Mouse (Mus musculus): ENCODE data around the gene Slc8a2. TPM values are rescaled to one million over a fixed set of nuclear protein-coding genes. Genes with fewer than 3 reads are reported as not detected.

Slc8a2 gene
- polyA plus RNA-seq, 1 experiment from 2014 or later = 0.29 TPM

- H3K4me2 ChIP-seq (ENCODE audit: low read depth, low read length) = no peak overlapping the region
- ATAC-seq (ENCODE audit: low read depth) = 0 out of 2 replicates have a peak, but pooled peaks have one; percentile 37
- WGBS = 16% methylated on average over 5 of the region's 5 CpGs
- H3K36me3 ChIP-seq (ENCODE audit: control insufficient read depth, insufficient read depth, low read length) = no peaks in the 10 kb centered on the region
- no peaks in the 10 kb centered on the region for H3K4me1 ChIP-seq (ENCODE audit: control insufficient read depth, insufficient read depth, low read length)
- no peak overlapping the region for H3K4me3 ChIP-seq (ENCODE audit: low read depth, low read length)
- H3K9me3 ChIP-seq (ENCODE audit: control insufficient read depth, low read length) = no peaks in the 10 kb centered on the region
- peak; percentile 59 for DNase-seq (ENCODE audit: low spot score)
- H3K27ac ChIP-seq (replicated peaks; ENCODE audit: low read depth, low read length) = no peak overlapping the region
- H3K27me3 ChIP-seq (replicated peaks; ENCODE audit: control insufficient read depth, insufficient read depth, low read length) = no peaks in the 10 kb centered on the region
- no peak overlapping the region for H3K9ac ChIP-seq (ENCODE audit: low read depth, low read length)
Measured at GRCm38 (mm10) chr7:16192315-16192714, 62.7 kb downstream of the Slc8a2 start.

- Histone ChIP-seq H3K4me1 (ENCODE audit: control insufficient read depth, insufficient read depth, low read length) (no peaks in the 10 kb centered on the region), H3K36me3 (ENCODE audit: control insufficient read depth, insufficient read depth, low read length) (peaks cover 11% of the 10 kb centered on the region; the same call in 1 of the 2 replicates), H3K9me3 (ENCODE audit: control insufficient read depth, low read length) (no peaks in the 10 kb centered on the region), H3K27me3 (replicated peaks; ENCODE audit: control insufficient read depth, insufficient read depth, low read length) (no peaks in the 10 kb centered on the region), H3K4me2 (ENCODE audit: low read depth, low read length) (no peak overlapping the region), H3K9ac (ENCODE audit: low read depth, low read length) (no peak overlapping the region), H3K27ac (replicated peaks; ENCODE audit: low read depth, low read length) (no peak overlapping the region), H3K4me3 (ENCODE audit: low read depth, low read length) (no peak overlapping the region)
- DNase-seq (ENCODE audit: low spot score) = no peak
- no peak for ATAC-seq (ENCODE audit: low read depth)
- 36% methylated on average over 3 of the region's 3 CpGs for WGBS
Measured at GRCm38 (mm10) chr7:16193702-16194101, 64.1 kb downstream of the Slc8a2 start.

- H3K36me3 ChIP-seq (ENCODE audit: control insufficient read depth, insufficient read depth, low read length) = peaks cover 36% of the 10 kb centered on the region
- no peak for DNase-seq (ENCODE audit: low spot score)
- H3K27me3 ChIP-seq (replicated peaks; ENCODE audit: control insufficient read depth, insufficient read depth, low read length) = no peaks in the 10 kb centered on the region
- ATAC-seq (ENCODE audit: low read depth) = no peak
- WGBS = 69% methylated on average over 6 of the region's 6 CpGs
- no peak overlapping the region for H3K4me2 ChIP-seq (ENCODE audit: low read depth, low read length)
- H3K9me3 ChIP-seq (ENCODE audit: control insufficient read depth, low read length) = no peaks in the 10 kb centered on the region
- no peaks in the 10 kb centered on the region for H3K4me1 ChIP-seq (ENCODE audit: control insufficient read depth, insufficient read depth, low read length)
- no peak overlapping the region for H3K9ac ChIP-seq (ENCODE audit: low read depth, low read length)
- H3K27ac ChIP-seq (replicated peaks; ENCODE audit: low read depth, low read length) = no peak overlapping the region
- no peak overlapping the region for H3K4me3 ChIP-seq (ENCODE audit: low read depth, low read length)
Measured at GRCm38 (mm10) chr7:16196616-16197015, 67.0 kb downstream of the Slc8a2 start.

GRCm38 (mm10) chr7:16197166-16197565 is 67.5 kb downstream of the Slc8a2 start:
- no peaks in the 10 kb centered on the region for H3K4me1 ChIP-seq (ENCODE audit: control insufficient read depth, insufficient read depth, low read length)
- no peak overlapping the region for H3K4me2 ChIP-seq (ENCODE audit: low read depth, low read length)
- WGBS = 77% methylated on average over 5 of the region's 5 CpGs
- no peak for DNase-seq (ENCODE audit: low spot score)
- no peak overlapping the region for H3K4me3 ChIP-seq (ENCODE audit: low read depth, low read length)
- H3K9ac ChIP-seq (ENCODE audit: low read depth, low read length) = no peak overlapping the region
- H3K36me3 ChIP-seq (ENCODE audit: control insufficient read depth, insufficient read depth, low read length) = peaks cover 41% of the 10 kb centered on the region
- H3K27ac ChIP-seq (replicated peaks; ENCODE audit: low read depth, low read length) = no peak overlapping the region
- no peaks in the 10 kb centered on the region for H3K27me3 ChIP-seq (replicated peaks; ENCODE audit: control insufficient read depth, insufficient read depth, low read length)
- ATAC-seq (ENCODE audit: low read depth) = no peak
- H3K9me3 ChIP-seq (ENCODE audit: control insufficient read depth, low read length) = no peaks in the 10 kb centered on the region

- H3K4me3 ChIP-seq (ENCODE audit: low read depth, low read length) = no peak overlapping the region
- H3K36me3 ChIP-seq (ENCODE audit: control insufficient read depth, insufficient read depth, low read length) = peaks cover 53% of the 10 kb centered on the region
- H3K4me1 ChIP-seq (ENCODE audit: control insufficient read depth, insufficient read depth, low read length) = no peaks in the 10 kb centered on the region
- ATAC-seq (ENCODE audit: low read depth) = no peak
- no peaks in the 10 kb centered on the region for H3K27me3 ChIP-seq (replicated peaks; ENCODE audit: control insufficient read depth, insufficient read depth, low read length)
- no peak overlapping the region for H3K27ac ChIP-seq (replicated peaks; ENCODE audit: low read depth, low read length)
- DNase-seq (ENCODE audit: low spot score) = no peak
- no peaks in the 10 kb centered on the region for H3K9me3 ChIP-seq (ENCODE audit: control insufficient read depth, low read length)
- H3K4me2 ChIP-seq (ENCODE audit: low read depth, low read length) = no peak overlapping the region
- H3K9ac ChIP-seq (ENCODE audit: low read depth, low read length) = no peak overlapping the region
- 82% methylated on average over 11 of the region's 11 CpGs for WGBS
Measured at GRCm38 (mm10) chr7:16198540-16198939, 68.9 kb downstream of the Slc8a2 start.

GRCm38 (mm10) chr7:16201136-16201535 is 71.5 kb downstream of the Slc8a2 start:
- Histone ChIP-seq H3K36me3 (ENCODE audit: control insufficient read depth, insufficient read depth, low read length) (peaks cover 72% of the 10 kb centered on the region), H3K4me1 (ENCODE audit: control insufficient read depth, insufficient read depth, low read length) (no peaks in the 10 kb centered on the region), H3K9ac (ENCODE audit: low read depth, low read length) (no peak overlapping the region), H3K4me3 (ENCODE audit: low read depth, low read length) (no peak overlapping the region), H3K9me3 (ENCODE audit: control insufficient read depth, low read length) (no peaks in the 10 kb centered on the region), H3K27ac (replicated peaks; ENCODE audit: low read depth, low read length) (no peak overlapping the region), H3K4me2 (ENCODE audit: low read depth, low read length) (no peak overlapping the region), H3K27me3 (replicated peaks; ENCODE audit: control insufficient read depth, insufficient read depth, low read length) (no peaks in the 10 kb centered on the region)
- ATAC-seq (ENCODE audit: low read depth) (no peak), DNase-seq (ENCODE audit: low spot score) (no peak)
- 81% methylated on average over 6 of the region's 6 CpGs for WGBS

- Histone ChIP-seq H3K9me3 (ENCODE audit: control insufficient read depth, low read length) (no peaks in the 10 kb centered on the region), H3K27ac (replicated peaks; ENCODE audit: low read depth, low read length) (no peak overlapping the region), H3K4me3 (ENCODE audit: low read depth, low read length) (no peak overlapping the region), H3K4me2 (ENCODE audit: low read depth, low read length) (no peak overlapping the region), H3K4me1 (ENCODE audit: control insufficient read depth, insufficient read depth, low read length) (no peaks in the 10 kb centered on the region), H3K27me3 (replicated peaks; ENCODE audit: control insufficient read depth, insufficient read depth, low read length) (no peaks in the 10 kb centered on the region), H3K9ac (ENCODE audit: low read depth, low read length) (no peak overlapping the region), H3K36me3 (ENCODE audit: control insufficient read depth, insufficient read depth, low read length) (peaks cover 69% of the 10 kb centered on the region)
- ATAC-seq (ENCODE audit: low read depth) = no peak
- WGBS = 85% methylated on average over 14 of the region's 15 CpGs
- no peak for DNase-seq (ENCODE audit: low spot score)
Measured at GRCm38 (mm10) chr7:16202756-16203504, 73.3 kb downstream of the Slc8a2 start.

- Histone ChIP-seq H3K27ac (replicated peaks; ENCODE audit: low read depth, low read length) (no peak overlapping the region), H3K4me3 (ENCODE audit: low read depth, low read length) (no peak overlapping the region), H3K4me1 (ENCODE audit: control insufficient read depth, insufficient read depth, low read length) (no peaks in the 10 kb centered on the region), H3K36me3 (ENCODE audit: control insufficient read depth, insufficient read depth, low read length) (peaks cover 64% of the 10 kb centered on the region), H3K27me3 (replicated peaks; ENCODE audit: control insufficient read depth, insufficient read depth, low read length) (no peaks in the 10 kb centered on the region), H3K4me2 (ENCODE audit: low read depth, low read length) (no peak overlapping the region), H3K9ac (ENCODE audit: low read depth, low read length) (no peak overlapping the region), H3K9me3 (ENCODE audit: control insufficient read depth, low read length) (no peaks in the 10 kb centered on the region)
- ATAC-seq (ENCODE audit: low read depth) (no peak), DNase-seq (ENCODE audit: low spot score) (no peak)
- 91% methylated on average over 12 of the region's 13 CpGs for WGBS
Measured at GRCm38 (mm10) chr7:16203505-16203903, 73.9 kb downstream of the Slc8a2 start.

- Histone ChIP-seq H3K4me3 (ENCODE audit: low read depth, low read length) (no peak overlapping the region), H3K27ac (replicated peaks; ENCODE audit: low read depth, low read length) (no peak overlapping the region), H3K36me3 (ENCODE audit: control insufficient read depth, insufficient read depth, low read length) (peaks cover 63% of the 10 kb centered on the region)
Measured at GRCm38 (mm10) chr7:16204791-16205190, 75.2 kb downstream of the Slc8a2 start.

More at GRCm38 (mm10) chr7:16204791-16205190, 75.2 kb downstream of the Slc8a2 start:
- Histone ChIP-seq H3K9ac (ENCODE audit: low read depth, low read length) (no peak overlapping the region), H3K4me2 (ENCODE audit: low read depth, low read length) (no peak overlapping the region), H3K9me3 (ENCODE audit: control insufficient read depth, low read length) (no peaks in the 10 kb centered on the region), H3K27me3 (replicated peaks; ENCODE audit: control insufficient read depth, insufficient read depth, low read length) (no peaks in the 10 kb centered on the region), H3K4me1 (ENCODE audit: control insufficient read depth, insufficient read depth, low read length) (no peaks in the 10 kb centered on the region)
- DNase-seq (ENCODE audit: low spot score) = no peak
- 80% methylated on average over 8 of the region's 9 CpGs for WGBS
- ATAC-seq (ENCODE audit: low read depth) = no peak

Measured in embryonic facial prominence, embryonic 14.5 days (tissue).